Mouse (Mus musculus) common myeloid progenitor, adult 5-6 weeks (primary cell): ENCODE measurements at regions not wholly inside any gene's neighbourhood (a gene's known extent, or its start where the extent isn't known, plus 50 kb on each side); places are given as distances from the start of the nearest gene placed in this dataset.
A peak's percentile ranks its signal among the peaks of the same experiment; 100 is the strongest.

Experiments used
- ATAC-seq: replicated peaks from 2 replicates; pipeline ENCODE4 v1.8.0; 2016; ENCODE audit warnings: low read depth, mild to moderate bottlenecking, moderate TSS enrichment, inconsistent platforms; ENCODE audit not compliant: poor library complexity, severe bottlenecking

DNA sequence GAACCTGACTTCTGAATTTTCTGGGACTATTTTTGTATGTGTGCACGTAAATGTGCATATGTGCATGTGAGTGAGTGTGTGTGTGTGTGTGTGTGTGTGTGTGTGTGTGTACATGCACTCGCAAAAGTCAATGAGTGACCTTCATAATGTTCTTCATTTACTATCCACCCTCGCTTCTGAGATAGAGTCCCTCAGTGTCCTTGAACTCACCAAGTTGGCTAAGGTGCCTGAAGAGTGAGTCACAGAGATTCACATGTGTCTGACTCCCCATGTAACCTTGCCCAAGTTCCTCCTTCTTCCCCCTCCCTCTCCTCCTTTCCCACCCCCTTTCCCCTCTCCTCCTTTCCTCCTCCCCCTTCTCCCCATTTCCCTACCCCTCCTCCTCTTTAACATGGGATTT is 341.6 kb downstream of the Cdh26 start:
- no peak for ATAC-seq

DNA sequence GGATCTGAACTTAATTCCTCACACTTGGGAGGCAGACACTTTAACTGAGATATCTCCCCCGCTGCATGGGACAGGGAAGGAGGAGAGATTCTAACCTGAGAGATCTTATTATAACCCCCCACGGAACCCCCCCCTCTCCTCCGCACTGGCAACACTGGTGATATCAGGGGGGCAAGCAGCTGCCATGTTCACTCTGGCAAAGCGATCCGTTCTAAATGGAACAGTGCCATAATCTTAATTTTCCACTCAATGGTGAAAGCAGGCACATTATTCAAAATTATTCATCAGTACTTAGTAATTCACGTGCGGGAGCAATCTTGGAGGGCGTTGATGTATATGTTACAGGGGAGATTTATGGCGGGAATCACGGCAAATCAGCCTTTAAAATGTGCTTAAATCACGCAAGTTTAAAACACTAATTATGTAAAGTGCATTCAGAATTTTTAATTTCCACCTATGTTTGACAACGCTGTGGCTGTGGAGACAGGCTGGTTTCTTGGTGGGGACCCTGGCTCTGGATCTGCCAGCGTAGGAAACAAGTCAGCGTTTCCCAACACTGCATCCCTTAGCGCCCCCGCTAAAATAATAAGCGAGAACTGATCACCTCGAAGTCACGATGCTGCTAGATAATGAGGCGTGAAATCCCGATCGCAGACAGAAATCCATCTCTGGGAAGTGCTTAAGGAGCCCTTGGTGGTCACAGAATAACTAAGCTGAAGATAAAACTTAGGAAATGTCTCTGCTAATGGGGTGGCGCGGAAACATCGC is 354.7 kb downstream of the Cdh26 start:
- no peak for ATAC-seq

DNA sequence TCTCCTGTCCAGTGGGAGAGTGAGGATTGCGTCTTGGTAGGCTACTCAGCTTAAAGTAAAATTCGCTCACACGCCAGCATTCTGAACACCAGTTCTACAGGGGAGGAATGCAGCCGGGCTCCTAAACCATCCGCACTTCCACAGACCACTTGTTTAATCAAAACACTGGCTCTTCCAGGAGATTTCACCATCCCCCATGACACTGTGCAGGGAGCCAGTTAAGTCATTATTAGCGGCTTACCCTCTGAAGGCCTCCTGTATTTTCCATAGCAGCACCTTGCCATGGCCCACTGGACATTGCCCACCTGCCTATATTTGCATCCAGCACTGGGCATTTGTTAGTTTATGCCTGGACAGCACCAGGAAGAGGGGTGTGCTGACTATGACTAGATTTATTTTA is 355.5 kb downstream of the Cdh26 start:
- no peak for ATAC-seq

GRCm38 (mm10) chr2:178795841-178796240 is 365.5 kb downstream of the Cdh26 start:
- ATAC-seq = no peak

- ATAC-seq = 0 out of 2 replicates have a peak, but pooled peaks have one; percentile 11
These were observed 371.1 kb downstream of the Cdh26 start for GRCm38 (mm10) chr2:178801464-178801863.

DNA sequence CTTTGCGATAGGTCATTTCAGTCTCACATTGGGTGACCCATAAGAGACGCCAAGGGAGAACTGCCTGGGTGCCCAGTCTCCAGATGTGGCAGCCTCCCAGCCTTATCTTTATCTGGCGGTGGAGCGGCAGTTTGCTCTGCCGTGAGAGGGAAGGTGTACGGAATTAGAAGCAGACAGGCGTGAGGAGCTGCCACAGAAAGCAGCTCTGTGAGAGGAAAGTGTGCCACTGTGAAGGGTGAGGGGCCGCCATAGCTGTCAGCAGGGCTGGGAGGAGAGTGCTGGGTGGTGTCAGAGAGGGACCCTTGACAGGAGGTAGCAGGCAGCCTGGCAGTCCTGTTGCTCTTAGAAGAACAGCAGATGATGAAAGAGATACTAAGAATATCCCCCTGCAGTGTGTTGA is 375.0 kb downstream of the Cdh26 start:
- ATAC-seq = no peak

DNA sequence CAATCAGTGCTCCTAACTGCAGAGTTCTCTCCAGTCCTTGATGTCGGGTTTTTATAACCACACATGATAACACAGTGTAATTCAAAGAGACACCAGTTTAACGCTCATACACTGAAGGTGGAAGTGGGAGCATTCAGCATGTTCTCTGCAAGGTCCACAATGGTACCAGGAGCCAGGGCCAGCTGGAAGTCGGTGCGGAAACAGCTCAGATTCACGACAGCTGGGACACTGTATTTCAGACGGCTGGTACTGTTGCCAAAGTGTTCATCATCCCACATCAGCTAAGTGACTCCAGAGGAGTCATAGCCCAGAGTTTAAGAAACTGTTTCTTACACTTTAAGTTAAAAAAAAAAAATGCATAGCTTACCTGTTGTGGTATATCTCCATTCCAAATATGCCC is 391.2 kb downstream of the Cdh26 start:
- no peak for ATAC-seq

DNA sequence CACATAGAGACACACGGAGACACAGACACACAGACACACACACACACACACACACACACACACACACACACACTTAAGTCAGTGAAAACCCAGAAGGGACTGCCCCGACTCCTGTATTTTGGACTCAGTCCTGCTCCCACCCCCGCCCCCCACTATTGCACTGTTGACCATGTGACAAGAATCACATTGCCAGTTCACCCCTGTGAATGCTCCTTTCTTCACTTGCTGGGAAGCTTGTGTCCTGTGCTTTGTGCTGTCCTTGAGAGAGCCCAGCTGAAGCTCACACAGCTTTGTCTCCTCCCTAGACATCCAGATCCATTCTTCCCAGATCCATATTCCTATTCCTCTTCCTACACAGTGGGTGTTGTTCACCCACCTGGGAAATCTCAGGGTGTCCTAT is 400.0 kb downstream of the Cdh26 start:
- no peak for ATAC-seq

GRCm38 (mm10) chr2:178834986-178835385 is 404.7 kb downstream of the Cdh26 start:
- no peak for ATAC-seq

DNA sequence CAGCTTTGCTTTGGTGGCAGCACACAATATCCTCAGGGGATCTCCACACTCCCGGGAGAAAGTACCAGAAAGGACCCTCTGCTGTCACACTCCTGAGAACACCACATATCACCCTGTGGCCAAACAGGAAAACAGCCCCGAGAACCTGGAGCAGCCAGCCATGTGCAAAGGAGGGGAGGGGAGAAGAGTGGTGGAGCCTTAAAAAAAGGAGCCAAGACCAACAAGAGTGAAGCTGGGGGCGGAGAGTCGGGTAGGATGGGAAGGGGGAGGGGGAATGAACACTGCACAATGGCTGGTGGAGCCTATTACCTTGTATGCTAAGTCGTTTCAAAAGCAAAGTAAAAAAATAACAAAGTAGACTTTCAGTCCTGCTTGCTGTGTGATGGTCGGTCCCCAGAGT is 408.2 kb downstream of the Cdh26 start:
- no peak for ATAC-seq

GRCm38 (mm10) chr2:178840975-178841374 is 410.6 kb downstream of the Cdh26 start:
- no peak for ATAC-seq

DNA sequence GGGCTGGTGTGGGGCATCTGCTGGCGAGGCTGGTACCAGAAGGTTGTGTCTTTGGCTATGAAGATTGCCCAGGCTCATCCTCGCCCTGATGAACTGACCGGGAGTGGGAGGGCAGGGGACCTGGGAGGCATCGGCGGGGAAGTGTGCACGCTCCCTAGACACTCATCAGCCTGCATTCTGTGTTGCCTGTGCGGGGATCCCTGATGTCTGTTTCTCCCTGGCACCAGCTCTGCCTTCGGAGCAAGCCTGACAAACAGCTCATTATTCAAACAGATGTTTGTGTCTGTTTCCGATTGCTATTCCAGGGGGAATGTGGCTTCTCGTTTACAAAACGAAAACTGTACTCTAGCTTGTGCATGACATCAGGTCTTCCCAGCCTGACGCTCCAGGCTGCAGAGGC is 412.3 kb downstream of the Cdh26 start:
- ATAC-seq = no peak

DNA sequence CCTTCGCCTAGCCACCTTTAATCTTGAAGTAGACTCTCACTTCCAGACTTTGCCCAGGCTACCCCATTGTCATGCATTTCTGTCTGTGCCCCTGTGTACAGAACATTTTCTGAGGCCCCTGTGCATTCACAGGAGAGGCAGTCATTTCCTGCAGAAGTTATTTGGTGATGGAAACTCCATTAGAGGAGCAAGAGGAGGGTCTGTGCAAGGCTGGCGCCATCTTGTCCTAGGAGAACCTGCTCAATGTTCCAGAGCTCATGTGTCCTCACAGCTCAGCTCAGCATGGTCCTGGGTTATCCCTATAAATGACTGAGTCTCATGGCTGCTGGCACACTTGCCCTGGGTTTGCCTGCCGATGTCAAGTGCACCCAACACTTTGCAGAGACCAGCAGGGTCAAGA is 413.1 kb downstream of the Cdh26 start:
- ATAC-seq = no peak

- ATAC-seq = no peak
These were observed 414.2 kb downstream of the Cdh26 start for GRCm38 (mm10) chr2:178844561-178844960.

DNA sequence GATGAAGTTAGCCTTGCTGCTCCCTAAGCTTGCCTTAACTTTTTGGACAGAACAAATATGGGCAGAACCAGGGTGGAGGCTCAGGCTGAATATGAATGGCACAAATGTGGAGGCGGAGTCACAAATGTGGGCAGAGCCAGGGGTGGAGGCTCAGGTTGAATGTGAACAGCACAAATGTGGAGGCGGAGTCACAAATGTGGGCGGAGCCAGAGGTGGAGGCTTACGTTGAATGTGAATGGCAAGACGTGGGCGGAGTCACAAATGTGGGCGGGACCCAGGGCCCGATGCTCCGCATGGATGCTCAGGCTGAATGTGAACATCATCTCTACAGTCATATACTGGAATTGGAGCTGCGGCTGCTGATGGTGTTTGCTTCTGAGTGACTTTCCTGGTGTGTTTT is 420.0 kb downstream of the Cdh26 start:
- no peak for ATAC-seq

GRCm38 (mm10) chr2:178850769-178851168 is 420.4 kb downstream of the Cdh26 start:
- no peak for ATAC-seq

DNA sequence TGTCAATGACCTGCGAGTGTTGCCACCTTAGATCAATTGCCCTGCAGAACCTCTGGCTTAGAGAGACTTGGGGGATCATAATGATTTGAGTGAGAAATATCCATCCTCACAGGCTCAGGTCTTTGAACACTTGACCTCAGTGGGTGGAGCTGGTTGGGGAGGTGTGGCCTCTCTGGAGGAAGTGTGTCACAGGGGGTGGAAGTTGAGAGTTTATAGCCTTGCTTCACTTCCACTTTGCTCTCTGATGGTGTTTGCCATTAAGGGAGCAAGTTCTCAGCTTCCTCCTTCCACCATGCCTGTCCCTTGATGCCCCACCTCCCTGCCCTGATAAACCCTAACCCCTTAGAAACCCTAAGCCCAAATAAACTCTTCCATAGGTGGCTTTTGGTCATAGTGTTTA is 423.7 kb downstream of the Cdh26 start:
- 0 out of 2 replicates have a peak, but pooled peaks have one; percentile 39 for ATAC-seq

DNA sequence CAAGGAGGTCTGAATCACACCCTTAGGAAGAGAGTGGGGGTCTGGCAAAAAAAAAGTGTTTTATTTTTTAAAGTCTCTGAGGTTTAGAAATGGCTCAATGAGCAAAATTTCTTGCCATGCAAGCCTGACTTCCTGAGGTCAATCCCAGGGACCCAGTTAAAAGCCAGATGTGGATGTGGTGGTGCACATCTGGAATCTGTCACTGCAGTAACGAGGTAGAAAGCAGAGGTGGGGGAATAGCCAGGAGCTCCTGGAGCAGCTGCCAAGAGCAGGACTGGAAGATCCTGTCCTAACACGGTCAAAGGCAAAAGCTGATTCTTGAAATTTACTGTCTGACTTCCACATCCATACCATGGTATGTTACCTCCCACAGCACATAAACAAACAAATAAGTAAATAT is 424.4 kb downstream of the Cdh26 start:
- no peak for ATAC-seq

GRCm38 (mm10) chr2:178862620-178863019 is 432.3 kb downstream of the Cdh26 start:
- no peak for ATAC-seq

DNA sequence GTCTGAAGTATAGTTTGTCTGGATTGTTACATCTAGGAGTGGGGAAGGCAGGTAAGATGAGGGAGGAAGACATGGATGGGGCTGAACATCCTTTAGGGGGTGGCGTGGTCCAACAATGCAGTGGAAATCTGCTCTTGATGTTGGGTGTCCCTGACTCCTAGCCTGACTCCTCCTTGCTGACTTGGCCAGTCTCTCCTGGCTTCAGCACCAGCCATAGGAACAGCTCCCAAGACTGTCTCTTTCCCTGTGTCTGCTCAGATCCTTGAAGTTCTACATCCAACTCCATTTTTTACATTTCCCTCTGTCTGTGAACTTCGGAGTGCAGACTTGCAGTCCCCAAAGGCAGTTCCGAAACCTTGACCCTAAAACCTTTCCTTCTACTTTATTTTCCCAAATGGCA is 436.8 kb downstream of the Cdh26 start:
- 0 out of 2 replicates have a peak, but pooled peaks have one; percentile 37 for ATAC-seq

- ATAC-seq = peak; percentile 78
These were observed 438.8 kb downstream of the Cdh26 start for GRCm38 (mm10) chr2:178869160-178869559.

- ATAC-seq = no peak
These were observed 448.1 kb downstream of the Cdh26 start for GRCm38 (mm10) chr2:178878436-178878835.
